Mouse (Mus musculus) embryonic facial prominence, embryonic 12.5 days (tissue): ENCODE measurements around the gene Akt2. TPM values are rescaled to one million over a fixed set of nuclear protein-coding genes. Genes with fewer than 3 reads are reported as not detected.

ENCODE experiments used
- ATAC-seq: fragments of 200-750 bp; cut with Nextera tagmentation; 2 replicates; pipeline ENCODE4 v1.8.0; 2017; ENCODE audit not compliant: insufficient number of reproducible peaks, insufficient read depth, low FRiP score, low TSS enrichment
- H3K27ac ChIP-seq: fragments of 300-500 bp; sonication (generic); 2 replicates; pipeline ENCODE4 v1.5.1; 2016; ENCODE audit warnings: mild to moderate bottlenecking
- H3K27me3 ChIP-seq: fragments of 300-500 bp; sonication (generic); 2 replicates; pipeline ENCODE4 v1.6.1; 2016; ENCODE audit warnings: mild to moderate bottlenecking, moderate library complexity
- H3K36me3 ChIP-seq: fragments of 300-500 bp; sonication (generic); 2 replicates; pipeline ENCODE4 v1.6.1; 2016; ENCODE audit warnings: mild to moderate bottlenecking
- H3K4me1 ChIP-seq: fragments of 300-500 bp; sonication (generic); 2 replicates; pipeline ENCODE4 v1.6.1; 2016
- H3K4me2 ChIP-seq: fragments of 300-500 bp; sonication (generic); replicated peaks from 2 replicates; pipeline ENCODE4 v1.6.1; 2016; ENCODE audit warnings: mild to moderate bottlenecking, moderate library complexity
- H3K4me3 ChIP-seq: fragments of 300-500 bp; sonication (generic); 2 replicates; pipeline ENCODE4 v1.5.1; 2016; ENCODE audit warnings: mild to moderate bottlenecking
- H3K9ac ChIP-seq: fragments of 300-500 bp; sonication (generic); 2 replicates; pipeline ENCODE4 v1.6.1; 2016; ENCODE audit warnings: mild to moderate bottlenecking, moderate library complexity
- H3K9me3 ChIP-seq: fragments of 300-500 bp; sonication (generic); 2 replicates; pipeline ENCODE4 v1.6.1; 2016; ENCODE audit warnings: mild to moderate bottlenecking, moderate library complexity
- WGBS: fragments of 180-500 bp; shearing (Covaris S2); methylation state at CpG from one replicate; pipeline ENCODE4 v1.1.7; 2016; 5-methylcytosine and 5-hydroxymethylcytosine counted together
- polyA plus RNA-seq: library from polyadenylated mRNA; unstranded; fragments of >200 nt; fragmentation: Nextera tagmentation; extraction: Ambion mirVana; gene quantifications from 2 replicates; pipeline ENCODE4 v1.2.1, GENCODE M21; 2016

Gene Akt2
- polyA plus RNA-seq: 114 and 115 TPM in 2 replicates

DNA sequence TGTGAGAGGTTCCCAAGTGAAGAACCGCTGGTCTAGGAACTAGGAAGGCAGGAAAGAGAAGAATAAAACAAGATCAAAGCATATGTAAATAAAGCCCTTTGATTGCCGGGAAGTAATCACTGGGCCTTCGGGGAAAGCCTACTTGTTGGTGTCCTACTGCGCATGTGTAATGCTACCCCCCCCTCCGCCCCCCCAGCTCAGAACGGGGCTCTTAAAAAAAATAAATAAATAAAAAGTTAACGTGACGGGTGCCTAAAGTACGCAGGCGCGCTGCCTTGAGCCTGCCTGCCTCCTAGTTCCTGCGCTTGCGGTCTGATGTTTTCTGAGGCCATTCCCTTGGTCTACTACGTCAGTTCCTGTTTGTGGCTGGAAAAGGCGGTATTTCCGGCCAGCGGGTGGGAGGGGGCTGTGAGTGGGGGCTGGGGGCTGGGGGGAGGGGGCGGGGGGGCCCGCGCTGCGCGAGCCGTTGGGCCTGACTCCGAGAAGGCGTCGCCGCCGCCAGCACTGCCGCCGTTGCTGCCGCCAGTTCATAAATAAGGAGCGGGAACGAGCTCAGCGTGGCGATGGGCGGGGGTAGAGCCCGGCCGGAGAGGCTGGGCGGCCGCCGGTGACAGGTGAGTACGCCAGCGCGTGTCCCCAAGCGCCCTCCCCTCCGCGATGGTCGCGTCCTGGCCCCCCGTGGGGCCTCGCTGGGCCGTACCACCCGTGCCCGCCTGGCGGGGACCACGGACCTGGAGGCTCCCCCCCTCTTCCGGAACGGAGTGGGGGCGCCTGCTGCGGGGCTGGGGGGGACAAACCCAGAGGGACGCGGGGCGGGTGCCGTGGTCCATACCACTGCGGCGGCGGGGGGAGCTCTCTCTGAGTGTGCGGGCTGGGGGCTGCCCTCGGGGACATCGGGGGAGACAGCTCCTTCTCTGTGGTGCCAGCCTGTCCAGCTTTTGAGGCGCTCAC is at the start of gene Akt2:
Gene Akt2, plus strand, starts transcription at position 287 of the 951 bp plus-strand sequence.
- H3K4me1 ChIP-seq: peaks cover 12% of the 10 kb centered on the region
- H3K9me3 ChIP-seq: no peaks in the 10 kb centered on the region
- peak within 1 kb of the TSS; percentile 79 for H3K9ac ChIP-seq
- peak within 1 kb of the TSS; percentile 78 for H3K4me3 ChIP-seq
- no peaks in the 10 kb centered on the region for H3K27me3 ChIP-seq
- peak within 1 kb of the TSS; percentile 98 for H3K27ac ChIP-seq
- H3K4me2 ChIP-seq: peak within 1 kb of the TSS; percentile 74
- peak; percentile 93 for ATAC-seq
- under 1% methylated on average over 58 of the region's 71 CpGs for WGBS
- peaks cover 5% of the 10 kb centered on the region; the same call in 1 of the 2 replicates for H3K36me3 ChIP-seq

DNA sequence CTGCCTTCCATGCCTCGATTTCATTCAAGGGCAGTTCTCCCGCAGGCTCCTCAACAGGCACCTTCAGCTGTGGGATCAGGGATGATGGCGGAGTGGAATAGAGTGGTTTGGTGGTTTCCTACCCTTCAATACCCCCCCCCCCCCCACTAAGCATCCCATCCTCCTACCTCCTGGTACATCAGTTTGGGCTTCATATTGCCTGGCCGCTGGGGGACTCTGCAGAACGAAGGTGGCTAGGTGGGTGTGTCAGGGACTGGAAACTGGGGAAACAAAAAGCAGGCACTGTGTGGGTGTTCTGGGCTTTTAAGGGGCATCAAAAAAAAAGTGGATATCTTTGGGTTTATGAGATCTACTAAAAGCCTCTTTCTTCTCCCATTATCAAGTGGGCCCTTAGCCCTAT is 49.4 kb upstream of the Akt2 start:
- Histone ChIP-seq H3K9me3 (no peaks in the 10 kb centered on the region), H3K36me3 (peaks cover 33% of the 10 kb centered on the region; the same call in 1 of the 2 replicates), H3K4me2 (peak overlapping the region; percentile 89), H3K27me3 (no peaks in the 10 kb centered on the region), H3K9ac (peak overlapping the region; percentile 62; the same call in 1 of the 2 replicates), H3K27ac (no peak overlapping the region), H3K4me1 (peaks cover 11% of the 10 kb centered on the region; the same call in 1 of the 2 replicates), H3K4me3 (peak overlapping the region; percentile 55)
- WGBS: 50% methylated on average over 5 of the region's 5 CpGs
- ATAC-seq: no peak

DNA sequence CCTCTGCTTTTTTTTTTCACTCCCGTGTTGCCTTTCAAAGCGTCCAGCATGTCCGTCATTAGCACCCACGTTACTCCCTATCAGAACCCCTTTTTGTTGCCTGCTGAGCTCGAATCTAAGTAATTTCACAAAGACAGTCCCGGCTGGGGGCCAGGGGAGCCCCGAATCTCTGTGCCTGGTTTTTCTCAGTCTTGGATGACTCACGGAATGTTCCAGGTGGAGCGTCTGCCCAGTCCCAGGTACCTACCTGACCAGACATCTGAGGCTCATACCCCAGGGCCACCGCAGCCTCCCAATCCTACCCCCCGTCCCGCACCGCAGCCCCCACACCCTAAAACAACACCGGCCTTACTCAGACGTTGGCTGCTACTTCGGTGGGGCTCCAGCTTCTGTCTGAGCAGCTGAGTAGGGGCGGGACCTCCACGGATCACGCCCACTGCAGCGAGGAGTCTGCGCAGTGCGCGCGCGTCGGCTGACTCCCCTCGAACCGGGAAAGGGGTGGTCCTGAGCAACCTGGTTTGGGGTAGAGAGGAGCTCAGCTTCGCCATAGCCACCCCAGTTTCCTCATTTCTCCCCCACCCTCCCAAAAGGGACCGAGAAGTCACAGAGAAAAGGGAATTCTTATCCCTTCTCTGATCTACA is 48.8 kb upstream of the Akt2 start:
- Histone ChIP-seq H3K4me3 (peak overlapping the region; percentile 55), H3K9ac (peak overlapping the region; percentile 62), H3K27me3 (no peaks in the 10 kb centered on the region), H3K4me1 (peaks cover 11% of the 10 kb centered on the region; the same call in 1 of the 2 replicates), H3K4me2 (peak overlapping the region; percentile 89), H3K36me3 (peaks cover 27% of the 10 kb centered on the region; the same call in 1 of the 2 replicates), H3K9me3 (no peaks in the 10 kb centered on the region), H3K27ac (no peak overlapping the region)
- ATAC-seq: peak; percentile 93
- WGBS: 2% methylated on average over 30 of the region's 30 CpGs

DNA sequence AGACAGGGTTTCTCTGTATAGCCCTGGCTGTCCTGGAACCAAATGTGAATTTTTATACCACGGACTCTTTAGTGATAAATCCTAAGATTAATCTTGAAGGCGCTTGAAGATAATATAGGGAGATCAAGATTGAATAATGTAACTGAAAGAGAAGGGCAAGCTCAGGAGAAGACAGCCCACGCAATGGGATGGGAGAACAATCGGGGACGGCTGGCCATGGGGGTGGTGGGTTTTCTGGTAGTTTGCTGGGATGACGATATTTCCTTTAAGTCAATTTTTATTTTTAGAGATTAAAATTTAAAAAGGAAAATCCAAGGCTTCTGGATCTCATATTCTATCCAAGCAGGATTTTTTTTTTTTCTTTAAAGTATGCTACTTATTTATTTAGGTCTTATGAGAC is 48.3 kb upstream of the Akt2 start:
- ATAC-seq: no peak
- H3K27me3 ChIP-seq: no peaks in the 10 kb centered on the region
- H3K27ac ChIP-seq: no peak overlapping the region
- peaks cover 22% of the 10 kb centered on the region; the same call in 1 of the 2 replicates for H3K36me3 ChIP-seq
- H3K9ac ChIP-seq: 0 out of 2 replicates have a peak overlapping the region, but pooled peaks have one; percentile 62
- peak overlapping the region; percentile 89 for H3K4me2 ChIP-seq
- H3K9me3 ChIP-seq: no peaks in the 10 kb centered on the region
- peak overlapping the region; percentile 55 for H3K4me3 ChIP-seq
- peaks cover 11% of the 10 kb centered on the region; the same call in 1 of the 2 replicates for H3K4me1 ChIP-seq
- WGBS: 52% methylated on average over 6 of the region's 6 CpGs

DNA sequence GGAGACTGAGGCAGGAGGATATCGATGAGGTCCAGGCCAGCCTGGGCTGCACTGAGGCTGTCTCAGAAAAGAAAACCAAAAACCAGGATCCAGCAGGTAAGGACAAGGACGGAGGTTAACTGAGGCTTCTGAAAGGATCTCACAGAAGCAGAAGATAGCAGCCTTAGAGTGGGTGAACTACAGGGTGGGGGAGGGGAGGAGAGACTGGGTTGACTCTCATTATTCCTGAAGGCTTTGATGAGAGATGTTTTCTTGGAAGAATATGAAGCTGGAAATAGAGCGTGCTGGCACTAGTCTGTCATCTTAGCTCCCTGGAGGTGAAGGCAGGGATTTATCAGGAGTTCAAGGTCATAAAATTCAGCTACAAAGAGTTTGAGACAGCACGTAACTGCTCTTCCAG is 47.5 kb upstream of the Akt2 start:
- H3K4me1 ChIP-seq: peaks cover 11% of the 10 kb centered on the region; the same call in 1 of the 2 replicates
- peaks cover 16% of the 10 kb centered on the region; the same call in 1 of the 2 replicates for H3K36me3 ChIP-seq
- no peak for ATAC-seq
- no peaks in the 10 kb centered on the region for H3K27me3 ChIP-seq
- no peak overlapping the region for H3K4me3 ChIP-seq
- H3K27ac ChIP-seq: no peak overlapping the region
- no peak overlapping the region for H3K9ac ChIP-seq
- WGBS: 92% methylated on average over 4 of the region's 4 CpGs
- H3K9me3 ChIP-seq: no peaks in the 10 kb centered on the region
- no peak overlapping the region for H3K4me2 ChIP-seq

DNA sequence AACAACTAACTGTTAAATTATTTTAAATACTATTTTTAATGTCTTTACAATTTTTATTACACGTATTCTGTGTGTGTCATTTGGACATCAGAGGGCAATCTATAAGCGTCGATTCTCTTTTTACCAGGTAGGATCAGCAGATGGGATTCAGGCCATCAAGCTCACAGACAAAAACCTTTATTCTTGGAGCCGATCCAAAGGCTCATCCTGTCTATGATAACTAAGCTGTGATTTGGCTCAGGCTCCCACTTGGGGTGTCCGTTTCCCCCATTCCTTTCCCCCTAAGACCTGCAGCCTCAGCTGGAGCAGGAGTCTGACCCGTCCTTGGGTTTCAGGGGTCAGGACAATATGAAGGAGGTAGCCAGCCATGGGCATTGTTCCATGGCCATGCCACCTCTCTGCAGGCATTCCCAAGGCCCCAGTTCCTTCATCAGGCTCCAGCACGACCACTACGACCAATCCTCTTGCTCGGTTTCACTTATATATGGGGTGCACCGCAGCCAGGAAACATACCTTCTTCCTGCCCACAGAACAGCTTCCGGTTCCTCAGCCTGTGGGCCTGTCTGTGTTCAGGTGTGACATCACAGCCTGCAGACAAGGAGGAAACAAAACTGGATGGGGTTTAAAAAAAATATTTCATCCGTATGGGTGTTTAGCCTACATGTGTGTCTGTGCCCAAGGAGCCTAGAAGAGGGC is 46.5 kb upstream of the Akt2 start:
- H3K27ac ChIP-seq: no peak overlapping the region
- no peak overlapping the region for H3K9ac ChIP-seq
- H3K4me1 ChIP-seq: peaks cover 11% of the 10 kb centered on the region; the same call in 1 of the 2 replicates
- no peak overlapping the region for H3K4me3 ChIP-seq
- WGBS: 88% methylated on average over 12 of the region's 12 CpGs
- H3K9me3 ChIP-seq: no peaks in the 10 kb centered on the region
- no peak overlapping the region for H3K4me2 ChIP-seq
- H3K27me3 ChIP-seq: no peaks in the 10 kb centered on the region
- 0 out of 2 replicates have a peak, but pooled peaks cover 7% of the 10 kb centered on the region for H3K36me3 ChIP-seq
- ATAC-seq: no peak

DNA sequence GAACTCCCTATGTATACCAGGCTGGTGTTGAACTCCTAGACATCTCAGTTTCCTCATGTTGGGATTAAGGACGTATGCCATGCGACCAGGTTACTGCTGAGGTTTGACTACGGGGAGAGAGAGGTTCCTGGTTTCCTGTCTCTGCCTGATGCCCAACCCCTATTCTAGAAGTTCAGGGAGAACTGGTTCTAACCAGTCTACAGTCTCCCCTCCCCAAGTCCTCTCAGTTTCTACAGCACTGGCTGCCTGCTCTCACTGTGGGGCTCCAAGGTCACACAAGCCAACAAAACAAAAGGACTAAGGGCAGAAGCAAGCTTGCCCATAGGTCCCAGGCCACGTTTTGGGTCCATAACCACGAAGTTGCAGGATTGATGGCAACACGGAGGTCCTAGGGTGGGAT is 41.8 kb upstream of the Akt2 start:
- no peaks in the 10 kb centered on the region for H3K27me3 ChIP-seq
- WGBS: 79% methylated on average over 6 of the region's 6 CpGs
- no peak overlapping the region for H3K27ac ChIP-seq
- ATAC-seq: no peak
- no peak overlapping the region for H3K4me3 ChIP-seq
- H3K4me1 ChIP-seq: peaks cover 10% of the 10 kb centered on the region
- no peak overlapping the region for H3K9ac ChIP-seq
- no peak overlapping the region for H3K4me2 ChIP-seq
- H3K9me3 ChIP-seq: no peaks in the 10 kb centered on the region
- H3K36me3 ChIP-seq: no peaks in the 10 kb centered on the region

DNA sequence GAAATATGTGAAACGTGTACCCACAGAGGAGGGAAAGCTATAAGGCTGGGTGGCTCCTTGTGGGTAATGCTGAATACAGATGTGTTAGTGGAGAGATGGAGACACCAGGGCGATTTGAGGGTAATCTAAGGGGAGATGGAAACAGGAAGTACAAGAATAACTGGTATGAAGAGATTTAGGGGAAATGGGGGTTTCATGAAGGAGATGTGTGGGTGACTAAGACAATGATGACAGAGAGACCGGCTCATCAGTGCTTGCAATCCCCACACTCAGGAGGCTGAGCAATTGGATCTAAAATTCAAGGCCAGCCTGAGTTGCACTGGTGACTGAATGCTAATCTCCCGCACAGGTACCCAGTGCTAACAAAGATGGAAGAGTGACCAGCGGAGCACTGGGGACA is 39.3 kb upstream of the Akt2 start:
- Histone ChIP-seq H3K27me3 (no peaks in the 10 kb centered on the region), H3K4me2 (peak overlapping the region; percentile 73), H3K36me3 (peaks cover 10% of the 10 kb centered on the region), H3K9me3 (no peaks in the 10 kb centered on the region), H3K4me3 (peak overlapping the region; percentile 78), H3K27ac (no peak overlapping the region), H3K9ac (peak overlapping the region; percentile 45; the same call in 1 of the 2 replicates), H3K4me1 (peaks cover 10% of the 10 kb centered on the region)
- ATAC-seq: no peak
- 59% methylated on average over 5 of the region's 5 CpGs for WGBS

DNA sequence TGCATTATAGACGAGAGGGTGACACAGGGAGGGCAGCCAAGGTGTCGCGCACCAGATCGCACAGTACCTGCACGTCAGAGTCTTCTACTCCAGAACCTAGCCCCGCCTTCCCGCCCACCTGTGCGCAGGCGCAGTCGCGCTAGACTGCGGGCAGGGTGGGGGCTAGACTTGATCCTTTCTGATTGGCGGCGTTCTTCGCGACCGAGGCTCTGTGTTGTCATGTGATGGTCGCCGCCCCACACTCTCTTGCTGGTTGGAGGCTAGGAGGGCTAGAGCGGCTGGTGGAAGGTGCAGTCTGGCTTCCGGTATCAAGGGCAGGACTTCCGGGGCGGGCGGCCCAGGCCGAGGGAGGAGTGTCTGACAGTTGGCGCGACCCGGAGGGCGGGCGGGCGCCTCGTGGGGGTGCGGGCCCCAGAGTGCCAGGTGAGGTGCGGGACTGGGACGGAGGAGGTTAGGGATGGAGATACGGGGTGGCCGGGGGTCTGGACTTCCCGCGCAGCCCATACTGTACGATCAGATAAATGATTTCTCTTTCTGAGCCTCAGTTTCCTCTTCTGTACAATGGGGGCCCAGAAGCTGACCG is 38.3 kb upstream of the Akt2 start, which contains the start of the genes Pld3 and 2310022A10Rik:
Gene Pld3, minus strand, starts transcription at position 288 of the 583 bp plus-strand sequence.
Gene 2310022A10Rik, plus strand, starts transcription at position 303 of the 583 bp plus-strand sequence.
- peaks cover 10% of the 10 kb centered on the region for H3K4me1 ChIP-seq
- H3K27me3 ChIP-seq: no peaks in the 10 kb centered on the region
- H3K9me3 ChIP-seq: no peaks in the 10 kb centered on the region
- peak within 1 kb of the TSS; percentile 73 for H3K4me2 ChIP-seq
- 1% methylated on average over 41 of the region's 41 CpGs for WGBS
- ATAC-seq: peak; percentile 99
- H3K4me3 ChIP-seq: peak within 1 kb of the TSS; percentile 78
- H3K36me3 ChIP-seq: peaks cover 10% of the 10 kb centered on the region
- peak within 1 kb of the TSS; percentile 78 for H3K9ac ChIP-seq
- no peak within 1 kb of the TSS for H3K27ac ChIP-seq

DNA sequence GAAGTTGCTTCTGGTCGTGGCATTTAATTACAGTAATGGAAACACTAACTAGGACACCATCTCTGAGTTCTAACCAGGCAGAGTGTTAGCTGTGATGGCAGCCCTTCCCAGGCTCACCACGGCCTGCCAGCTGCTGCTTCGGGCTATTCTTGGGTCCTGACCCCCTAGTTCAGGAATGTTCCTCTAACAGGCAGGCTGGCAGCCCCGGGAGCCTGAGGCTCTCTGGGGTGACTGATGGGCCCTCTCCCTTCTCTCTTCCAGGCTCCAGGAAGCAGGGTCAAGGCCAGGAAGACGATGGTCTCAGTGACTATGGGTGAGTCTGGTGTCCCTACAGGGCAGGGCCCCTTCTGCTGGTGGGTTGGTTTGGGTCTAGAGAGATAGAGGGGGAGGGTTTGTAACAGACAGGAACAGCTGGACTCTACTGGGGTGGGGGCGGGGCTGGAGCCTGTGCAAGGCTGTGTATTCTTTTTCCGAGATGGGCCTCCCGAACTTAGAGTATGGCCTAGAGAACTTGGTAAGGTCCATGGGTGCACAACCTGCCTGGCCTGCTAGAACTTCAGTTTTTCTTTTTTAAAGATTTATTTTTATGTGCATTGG is 31.0 kb upstream of the Akt2 start:
- H3K27ac ChIP-seq: no peak overlapping the region
- 0 out of 2 replicates have a peak overlapping the region, but pooled peaks have one; percentile 7 for H3K9ac ChIP-seq
- WGBS: 67% methylated on average over 8 of the region's 8 CpGs
- no peak overlapping the region for H3K4me2 ChIP-seq
- no peak overlapping the region for H3K4me3 ChIP-seq
- ATAC-seq: no peak
- H3K9me3 ChIP-seq: no peaks in the 10 kb centered on the region
- no peaks in the 10 kb centered on the region for H3K4me1 ChIP-seq
- H3K27me3 ChIP-seq: no peaks in the 10 kb centered on the region
- H3K36me3 ChIP-seq: peaks cover 56% of the 10 kb centered on the region
